Mouse (Mus musculus) liver, adult (tissue): Measurements from ENCODE around the gene Atf7ip.

Experiments
- GATA4 ChIP-seq: IDR thresholded peaks from 2 replicates; pipeline ENCODE4 v1.6.1; 2014; ENCODE audit warnings: mild to moderate bottlenecking, low read length; ENCODE audit not compliant: insufficient replicate concordance

Atf7ip gene

DNA sequence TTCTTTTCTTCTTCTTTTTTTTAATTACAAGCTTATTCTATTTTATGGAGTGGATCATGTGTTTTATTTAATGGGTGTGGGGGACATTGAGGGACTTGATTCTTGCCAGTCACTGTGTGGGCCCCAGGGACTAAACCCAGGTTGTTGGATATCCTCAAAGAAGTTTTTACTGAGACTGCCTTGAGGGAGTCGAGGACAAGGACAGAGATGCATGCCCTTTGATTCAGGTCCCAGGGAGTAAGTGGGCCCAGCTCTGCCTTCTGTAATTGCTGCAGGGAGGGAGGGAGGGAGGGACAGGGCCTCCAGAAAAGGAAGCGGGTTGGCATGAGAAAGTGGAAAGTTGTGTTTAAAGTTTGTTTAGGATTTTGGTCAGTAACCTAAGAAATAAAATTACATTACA, 23.2 kb downstream of the Atf7ip start:
- TF ChIP-seq GATA4: no peak

GRCm38 (mm10) chr6:136531792-136532230, 25.8 kb downstream of the Atf7ip start:
- TF ChIP-seq GATA4: no peak

- TF ChIP-seq GATA4: no peak; the same call in 1 of the 2 replicates
Measured at GRCm38 (mm10) chr6:136532535-136533291, 26.7 kb downstream of the Atf7ip start.

GRCm38 (mm10) chr6:136533804-136534203, 27.8 kb downstream of the Atf7ip start:
- no peak for TF ChIP-seq GATA4

DNA sequence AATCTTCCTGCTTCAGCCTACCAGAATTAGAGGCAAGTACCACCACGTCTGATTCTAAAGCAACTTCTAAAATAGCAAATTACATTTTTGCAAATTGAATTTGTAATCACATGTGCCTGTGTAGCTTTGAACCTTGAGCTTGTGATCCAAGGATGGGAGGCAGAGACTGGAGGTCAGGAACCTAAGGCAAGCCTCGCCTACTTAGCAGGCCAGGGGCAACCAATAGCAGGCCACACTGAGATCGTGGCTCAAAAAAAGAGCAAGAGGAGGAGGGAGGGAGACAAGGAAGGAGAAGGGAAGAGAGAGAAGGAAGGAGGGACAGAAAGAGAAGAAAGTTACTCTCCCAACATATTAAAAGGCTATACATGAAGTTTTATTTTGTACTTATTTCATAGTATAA, 28.5 kb downstream of the Atf7ip start:
- TF ChIP-seq GATA4: no peak

DNA sequence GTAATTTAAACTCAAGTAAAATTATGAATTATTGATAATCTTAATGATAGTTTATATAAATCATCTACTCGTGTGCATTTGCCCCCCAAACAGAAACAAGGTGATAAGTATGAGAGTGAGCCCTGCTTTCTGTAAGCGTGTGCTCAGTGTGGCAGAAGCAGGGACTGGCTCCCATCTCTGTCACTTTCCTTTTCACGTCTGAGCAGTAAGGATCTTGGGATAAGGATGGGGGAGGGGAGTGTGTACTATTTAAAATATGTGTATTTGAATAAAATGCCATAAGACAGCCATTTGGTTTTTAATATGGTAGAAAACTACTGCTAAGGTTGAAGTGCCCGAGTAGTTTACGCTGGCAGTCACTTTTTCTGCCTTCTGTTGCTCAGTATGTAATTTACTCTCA, 29.2 kb downstream of the Atf7ip start:
- no peak for TF ChIP-seq GATA4

DNA sequence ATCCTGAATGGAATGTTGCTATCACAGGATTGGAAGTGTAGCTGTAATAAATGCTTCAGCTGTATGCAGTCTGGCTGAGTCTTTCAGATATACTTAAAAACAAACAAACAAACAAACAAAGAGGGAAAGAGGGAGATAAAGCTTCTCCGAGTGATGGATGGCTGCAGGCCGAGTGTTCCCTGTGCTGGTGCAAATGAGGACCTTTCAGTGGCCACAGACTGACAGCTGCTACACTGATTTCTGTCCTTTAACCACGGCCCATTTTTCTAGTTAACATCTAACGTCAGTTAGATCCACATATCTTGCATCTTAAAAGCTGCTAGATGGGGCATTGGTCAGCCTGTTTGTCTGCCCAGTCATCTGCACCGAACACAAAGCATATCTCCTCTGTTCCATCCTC, 30.2 kb downstream of the Atf7ip start:
- TF ChIP-seq GATA4: no peak

GRCm38 (mm10) chr6:136541350-136541749, 35.4 kb downstream of the Atf7ip start:
- TF ChIP-seq GATA4: no peak

- TF ChIP-seq GATA4: no peak
Measured at GRCm38 (mm10) chr6:136542105-136542504, 36.1 kb downstream of the Atf7ip start.

DNA sequence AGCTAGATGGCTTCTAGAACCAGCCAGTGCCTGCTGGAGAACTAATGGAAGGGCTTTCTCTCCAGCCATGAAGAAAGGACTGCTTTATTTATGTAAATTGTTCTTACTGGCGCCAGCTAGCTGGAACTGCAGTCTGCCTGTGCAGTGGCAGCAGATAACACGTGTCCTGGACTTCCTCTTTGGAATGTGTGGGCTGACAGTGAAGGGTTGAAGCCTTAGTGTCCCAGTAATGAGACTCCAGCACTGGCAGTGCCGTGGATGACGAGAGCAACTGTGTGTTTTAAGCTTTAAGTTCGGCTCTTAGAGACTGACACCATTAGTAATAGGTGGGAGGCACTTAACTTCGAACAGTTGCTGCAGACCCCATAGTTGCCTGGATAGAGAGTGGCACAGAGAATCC, 37.2 kb downstream of the Atf7ip start:
- peak; percentile 55; the same call in 1 of the 2 replicates for TF ChIP-seq GATA4

GRCm38 (mm10) chr6:136545284-136545870, 39.4 kb downstream of the Atf7ip start:
- TF ChIP-seq GATA4: no peak

DNA sequence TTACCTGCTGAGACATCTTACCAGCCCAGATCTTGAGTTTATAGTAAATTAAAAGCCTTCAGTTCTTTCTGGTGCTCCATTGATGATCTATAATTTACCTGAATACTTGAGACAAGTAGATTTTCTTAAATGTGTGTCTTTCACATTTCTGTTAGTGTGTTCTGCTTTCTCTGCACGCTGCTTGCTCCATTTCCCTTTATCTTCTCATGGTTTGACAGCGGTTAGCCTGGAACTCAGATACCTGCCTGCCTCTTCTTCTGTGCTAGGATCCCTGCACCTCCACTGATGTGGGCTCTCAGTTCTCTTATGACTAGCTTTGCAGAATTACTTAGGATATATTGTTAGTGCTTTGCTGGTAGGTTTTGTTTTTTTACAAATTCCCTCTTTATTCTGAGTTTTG, 40.3 kb downstream of the Atf7ip start:
- no peak for TF ChIP-seq GATA4

- TF ChIP-seq GATA4: no peak
Measured at GRCm38 (mm10) chr6:136546987-136547386, 41.0 kb downstream of the Atf7ip start.

DNA sequence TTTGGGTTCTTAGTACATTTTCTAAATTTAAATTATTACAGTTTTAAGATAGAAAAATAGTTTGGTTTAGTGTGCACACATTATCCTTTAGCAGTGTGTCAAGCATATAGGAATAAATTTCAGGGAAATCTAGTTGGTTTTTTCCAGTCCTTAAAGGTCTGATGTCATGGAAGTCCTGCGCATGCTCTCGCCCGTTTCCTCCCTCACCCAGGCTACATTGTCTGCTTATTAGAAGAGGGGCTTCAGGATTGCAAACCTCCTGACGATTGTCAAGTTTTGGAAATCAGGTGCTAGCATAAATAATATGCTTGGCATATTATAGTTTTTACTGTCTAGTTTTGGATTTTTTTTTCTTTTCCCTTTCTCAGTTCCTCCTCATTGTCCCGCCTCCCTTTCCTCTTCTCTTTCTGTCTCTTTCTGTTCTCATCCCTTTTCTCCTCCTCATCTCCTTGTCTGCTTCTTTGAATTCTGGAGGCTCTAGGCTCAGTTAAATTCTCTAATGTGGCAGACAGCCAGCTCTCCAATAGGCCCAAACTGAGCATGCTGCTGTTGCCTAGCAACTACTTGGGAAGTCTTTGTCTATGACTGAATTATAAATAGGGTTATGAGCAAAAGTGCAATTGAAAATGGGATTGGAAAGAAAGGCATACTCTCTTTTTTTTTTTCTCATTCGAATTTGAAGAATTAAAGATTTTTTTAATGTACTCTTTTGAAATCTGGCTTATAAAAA, 42.2 kb downstream of the Atf7ip start:
- TF ChIP-seq GATA4: no peak

- no peak for TF ChIP-seq GATA4
Measured at GRCm38 (mm10) chr6:136548796-136549195, 42.8 kb downstream of the Atf7ip start.

DNA sequence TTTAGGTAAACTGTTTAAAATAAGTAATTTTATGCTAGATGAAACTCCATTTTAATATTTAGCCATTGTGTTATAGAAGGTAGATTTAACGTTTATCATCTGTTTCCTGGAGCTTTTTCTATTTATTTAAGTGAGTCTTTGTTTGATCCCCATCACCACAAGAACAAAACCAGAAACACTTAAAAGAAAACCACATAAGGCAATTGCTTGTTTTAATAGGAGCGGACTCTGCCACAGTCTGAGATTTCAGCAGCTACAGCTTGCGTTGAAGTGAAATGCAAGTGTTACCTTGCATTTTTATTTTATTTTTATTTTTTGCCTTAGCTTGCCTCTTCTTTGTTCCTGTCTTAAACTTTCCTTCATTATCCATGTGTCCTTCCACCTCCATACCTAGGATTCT, 43.6 kb downstream of the Atf7ip start:
- no peak for TF ChIP-seq GATA4
